Mouse (Mus musculus) c-Kit-positive CD71-positive TER-119-positive erythroid progenitor cells, embryonic 14.5 days (primary cell): Measurements from ENCODE around the gene Trpt1.
"Not testable (repeated sequence)": the region's sequence is repeated elsewhere in the genome, so short reads cannot be mapped to it uniquely, and the experiment has no call there.

ENCODE experiments used
- DNase-seq: peaks from one replicate; pipeline ENCODE4 v3.0.0-alpha.2; 2013; ENCODE audit warnings: low spot score

Gene Trpt1

GRCm38 (mm10) chr19:6974211-6975205, 21.4 kb upstream of the Trpt1 start, which contains the start of gene Ppp1r14b:
Gene Ppp1r14b, plus strand, starts transcription at chr19:6974968.
- peak; percentile 82 for DNase-seq

DNA sequence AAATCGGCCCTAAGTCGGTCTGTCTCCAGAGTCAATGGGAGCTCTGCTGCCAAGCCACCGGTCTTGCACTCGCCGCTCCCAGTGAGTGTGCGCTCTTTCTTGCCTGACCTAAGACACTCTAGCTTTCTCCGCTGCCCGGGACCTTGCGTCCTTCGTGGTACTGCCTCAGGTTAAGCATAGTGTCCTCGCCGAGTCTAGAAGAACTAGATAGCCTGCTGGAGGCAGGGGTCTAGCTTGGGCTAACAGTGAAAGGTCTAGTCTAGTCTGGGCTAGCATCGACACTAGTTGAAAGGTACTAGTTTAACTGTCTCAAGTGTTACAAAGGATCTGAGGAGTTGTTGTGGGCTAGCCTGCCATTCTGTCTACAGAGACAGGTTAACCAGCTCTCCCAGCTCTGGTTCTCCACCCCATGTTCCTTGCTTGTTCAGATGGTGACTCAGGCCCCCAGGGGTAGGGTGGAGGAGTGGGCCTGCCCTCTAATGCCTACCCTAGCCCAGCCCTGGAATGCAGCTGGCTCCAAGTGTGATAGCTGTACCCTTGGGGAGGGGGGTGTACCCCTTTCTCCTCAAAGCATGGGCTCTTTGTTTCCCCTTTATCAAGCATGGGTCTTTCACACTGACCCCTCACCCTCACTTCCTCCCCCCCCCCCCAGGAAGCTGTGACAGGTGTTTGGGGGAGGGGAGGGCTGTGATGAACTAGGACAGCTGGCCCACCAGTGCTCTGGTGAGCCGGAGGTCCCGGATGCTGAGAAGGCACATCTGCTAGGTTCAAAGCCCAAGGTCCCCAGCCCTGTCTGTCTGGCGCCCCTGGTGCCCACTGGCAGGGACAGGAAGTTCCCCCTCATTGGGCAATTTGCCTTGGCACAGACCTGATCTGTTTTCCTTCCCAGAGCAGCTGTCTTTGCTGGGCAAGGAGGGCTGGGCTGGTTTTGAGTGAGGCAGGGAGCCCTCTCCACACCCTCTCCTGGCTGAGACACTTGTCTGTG, 20.1 kb upstream of the Trpt1 start, which contains the start of gene Plcb3:
Gene Plcb3 (minus strand): TSS at position 934 of the 985 bp plus-strand sequence.
- DNase-seq, result no peak

DNA sequence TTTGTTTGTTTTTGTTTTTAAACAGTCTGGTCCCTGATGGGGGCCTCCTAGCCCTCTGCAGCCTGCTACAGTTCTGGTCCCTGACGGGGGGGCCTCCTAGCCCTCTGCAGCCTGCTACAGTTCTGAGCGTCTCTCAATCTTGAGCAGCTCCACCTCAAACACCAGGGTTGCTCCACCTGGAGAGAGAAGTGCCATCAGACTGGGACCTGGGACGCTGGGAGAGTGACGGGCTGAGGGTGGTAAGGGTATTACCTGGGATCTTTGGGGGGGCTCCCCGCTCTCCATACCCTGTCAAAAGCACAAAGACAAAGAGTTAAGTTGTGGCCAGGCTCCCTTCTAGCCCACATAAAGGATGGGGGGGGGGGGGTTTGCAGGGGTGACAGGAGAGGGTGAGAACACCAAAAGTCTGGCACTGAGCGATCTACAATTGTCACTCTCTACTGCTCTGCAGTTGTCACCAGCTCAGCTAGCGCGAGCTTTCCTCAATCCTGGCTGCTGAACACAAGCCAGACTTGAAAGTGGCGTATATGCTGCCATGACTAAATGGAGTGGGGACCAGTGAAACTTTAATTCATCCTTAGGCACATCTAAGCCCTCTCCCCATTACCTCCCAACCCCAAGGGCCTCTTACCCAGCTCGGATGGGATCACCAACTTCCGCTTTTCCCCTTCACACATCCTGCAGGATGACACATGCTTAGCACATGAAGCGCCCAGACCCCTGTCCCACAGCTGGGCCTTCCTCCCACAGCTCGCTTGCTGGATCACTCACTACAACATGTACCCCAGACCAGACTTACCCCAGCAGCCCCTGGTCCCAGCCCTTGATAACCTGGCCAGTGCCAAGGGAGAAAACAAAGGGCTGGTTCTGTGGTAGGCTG, 17.9 kb upstream of the Trpt1 start:
- no peak for DNase-seq

DNA sequence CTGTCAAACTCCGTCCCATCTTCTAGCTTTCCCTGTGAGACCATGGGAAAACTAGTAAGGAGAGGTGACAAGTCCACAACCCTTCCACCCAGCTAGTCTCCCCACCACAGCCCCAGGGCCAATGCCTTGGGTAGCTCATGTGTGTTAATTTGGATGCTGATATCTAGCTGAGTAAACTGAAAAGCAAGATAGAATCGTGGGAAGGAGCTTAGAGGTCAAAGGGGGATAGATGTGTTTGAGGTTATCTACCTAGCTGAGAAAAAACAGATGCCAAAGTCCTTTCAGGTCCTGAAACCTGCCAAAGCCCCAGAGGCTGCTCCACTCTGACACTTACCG, 17.3 kb upstream of the Trpt1 start:
- DNase-seq, result no peak

GRCm38 (mm10) chr19:6979001-6979479, 16.9 kb upstream of the Trpt1 start:
- peak; percentile 64 for DNase-seq

GRCm38 (mm10) chr19:6979486-6980380, 16.2 kb upstream of the Trpt1 start:
- peak; percentile 99 for DNase-seq

- DNase-seq, result peak; percentile 99
Measured at GRCm38 (mm10) chr19:6980381-6981093, 15.4 kb upstream of the Trpt1 start, which contains the start of gene Fkbp2. Gene Fkbp2, minus strand, starts transcription at chr19:6980501.

GRCm38 (mm10) chr19:6981465-6981864, 14.5 kb upstream of the Trpt1 start:
- DNase-seq, result no peak

GRCm38 (mm10) chr19:6983621-6984020, 12.3 kb upstream of the Trpt1 start:
- DNase-seq, result no peak

- no peak for DNase-seq
Measured at GRCm38 (mm10) chr19:6985300-6985699, 10.6 kb upstream of the Trpt1 start.

- DNase-seq, result no peak
Measured at GRCm38 (mm10) chr19:6985951-6986708, 9.8 kb upstream of the Trpt1 start.

DNA sequence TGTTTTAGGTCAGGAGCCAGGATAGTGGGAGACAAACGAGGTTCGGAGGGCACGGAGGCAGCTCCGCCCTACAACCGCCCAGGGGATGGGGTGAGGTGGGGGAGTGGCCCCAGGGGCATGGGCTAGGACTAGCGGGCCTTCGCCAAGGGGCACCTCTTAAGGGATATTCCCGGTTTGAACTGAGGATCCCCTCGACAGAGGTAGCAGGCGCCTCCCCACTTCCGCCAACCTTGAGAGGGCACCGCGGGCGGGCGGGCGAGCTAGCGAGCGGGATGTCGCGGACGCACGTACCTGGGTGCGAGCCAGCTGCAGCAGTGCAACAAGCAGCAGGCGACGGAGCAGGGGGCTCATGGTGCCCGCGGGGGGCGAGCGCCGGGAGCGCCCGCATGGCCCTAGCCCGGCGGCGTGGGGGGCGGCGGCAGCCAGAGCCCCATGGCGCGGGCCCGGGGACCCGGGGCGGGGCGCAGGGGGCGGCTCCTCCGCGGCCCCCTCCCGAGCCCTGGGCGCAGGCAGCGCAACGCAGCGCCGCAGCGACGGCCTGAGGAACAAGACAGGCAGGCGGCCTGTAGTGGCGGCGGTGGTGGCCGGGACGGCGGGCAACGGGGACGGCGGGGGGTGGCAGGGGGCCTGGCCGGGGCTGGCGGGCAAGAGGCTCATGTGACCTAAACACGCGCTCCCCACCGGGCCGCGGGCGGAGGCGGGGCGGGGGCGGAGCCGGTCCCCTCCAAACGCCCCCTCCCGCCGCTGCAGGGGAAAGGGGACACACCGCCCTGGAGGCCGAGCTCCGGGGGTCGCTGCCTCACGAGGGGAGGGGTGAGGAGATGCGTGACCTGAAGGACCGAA, 8.6 kb upstream of the Trpt1 start, which contains the start of gene Vegfb:
Gene Vegfb (minus strand): TSS at position 591 of the 843 bp plus-strand sequence.
- no peak for DNase-seq

DNA sequence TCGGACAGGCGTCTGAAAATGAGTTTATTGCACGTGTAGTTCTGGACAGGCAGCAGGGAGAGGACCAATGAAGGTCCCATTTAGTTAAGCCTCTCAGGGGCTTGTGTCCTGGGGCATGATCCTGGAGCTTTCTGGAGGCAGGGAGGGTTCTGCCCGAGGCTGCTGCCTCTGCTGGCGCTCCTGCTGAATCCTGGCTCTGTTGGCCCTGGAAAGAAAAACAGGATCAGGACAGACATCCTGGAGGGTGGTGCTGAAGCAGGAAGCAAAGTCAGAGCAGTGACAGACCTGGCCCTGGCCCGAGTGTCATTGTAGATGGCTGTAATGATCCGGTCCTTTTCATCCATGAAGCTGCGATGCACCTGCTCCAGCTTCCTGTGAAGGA, 8.0 kb upstream of the Trpt1 start:
- no peak for DNase-seq

DNA sequence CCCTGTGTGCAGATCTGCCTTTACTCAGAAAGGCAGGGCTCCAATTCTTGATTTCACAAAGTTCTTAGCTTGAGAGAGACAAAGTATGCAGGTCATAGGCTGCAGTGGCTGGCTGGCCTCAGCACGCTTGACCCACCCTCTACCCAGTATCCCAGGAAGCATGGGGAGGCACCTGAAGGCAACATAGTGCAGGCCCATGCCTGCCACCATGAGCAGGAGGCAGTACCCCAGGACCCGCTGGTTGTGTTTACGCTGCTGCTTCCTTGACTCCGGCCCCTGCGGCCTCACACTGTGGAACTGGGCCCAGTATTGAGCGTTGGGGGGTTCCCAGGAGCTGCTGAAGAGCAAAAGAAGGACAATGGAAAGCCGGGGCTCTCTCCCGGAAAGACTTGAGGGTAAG, 6.7 kb upstream of the Trpt1 start:
- DNase-seq, result no peak

- DNase-seq, result no peak
Measured at GRCm38 (mm10) chr19:6990712-6991111, 5.2 kb upstream of the Trpt1 start.

- not testable (repeated sequence) for DNase-seq
Measured at GRCm38 (mm10) chr19:6991166-6991565, 4.8 kb upstream of the Trpt1 start.

- DNase-seq, result peak; percentile 98
Measured at GRCm38 (mm10) chr19:6992011-6992858, 3.7 kb upstream of the Trpt1 start, which contains the start of gene Dnajc4. Gene Dnajc4, minus strand, starts transcription at chr19:6992572.
